ENCODE assay signal across 19 mouse cellular contexts in genomic region chr7:80318670-80319069, GRCm38 (mm10). TPM values are rescaled to one million over a fixed set of nuclear protein-coding genes. Genes with fewer than 3 reads are reported as not detected.
DNase-seq lines count a peak whose midpoint lies in the region; ATAC-seq and TF ChIP-seq lines count a peak whose summit lies in the region.
"Had no signal": no experiment of that assay in that cellular context is flagged by ENCODE, and none has a peak within 500 bp of the region (broad histone marks: within the 10 kb centered on the region; RNA-seq: fewer than 3 reads in every experiment).

No protein-coding gene starts in this region.

- no peaks in the 10 kb centered on the region for H3K9me3 ChIP-seq in limb, embryonic 12.5 days
- H3K9me3 ChIP-seq in limb, embryonic 10.5 days (replicated peaks): no peaks in the 10 kb centered on the region
- no peaks in the 10 kb centered on the region for H3K9me3 ChIP-seq in ES-Bruce4 (replicated peaks; ENCODE audit: control insufficient read depth, insufficient read depth, low read length, poor library complexity, severe bottlenecking)
- H3K9me3 ChIP-seq: forebrain, embryonic 10.5 days had no signal

- ATAC-seq in frontal cortex, adult (ENCODE audit: low TSS enrichment): 0 out of 2 replicates have a peak, but pooled peaks have one; percentile 14
- no peak for ATAC-seq in limb, embryonic 12.5 days (ENCODE audit: insufficient number of reproducible peaks, insufficient read depth, low FRiP score, low TSS enrichment, low read depth)
- ATAC-seq in erythroid progenitor cell, adult 5-6 weeks (replicated peaks; ENCODE audit: low FRiP score, poor library complexity, severe bottlenecking): 0 out of 2 replicates have a peak, but pooled peaks have one; percentile 13
- ATAC-seq in granulocyte monocyte progenitor cell, adult 5-6 weeks (replicated peaks; ENCODE audit: poor library complexity, severe bottlenecking): no peak
- ATAC-seq: hindbrain, postnatal 0 days had no signal

- TF ChIP-seq CTCF in ES-Bruce4 (IDR thresholded peaks at IDR 0.05; ENCODE audit: low read depth, low read length): no peak

- H3K4me2 ChIP-seq in limb, embryonic 12.5 days: no peak overlapping the region

- peaks cover 69% of the 10 kb centered on the region for H3K36me3 ChIP-seq in limb, embryonic 12.5 days
- peaks cover 68% of the 10 kb centered on the region for H3K36me3 ChIP-seq in limb, embryonic 10.5 days
- H3K36me3 ChIP-seq in ES-Bruce4 (ENCODE audit: control insufficient read depth, insufficient read depth, low read length, poor library complexity, severe bottlenecking): peaks cover 28% of the 10 kb centered on the region

- H3K9ac ChIP-seq in limb, embryonic 12.5 days (replicated peaks): no peak overlapping the region
- no peak overlapping the region for H3K9ac ChIP-seq in ES-Bruce4 (ENCODE audit: low read depth, poor library complexity, severe bottlenecking)
- H3K9ac ChIP-seq: liver, embryonic 14.5 days had no signal

- DNase-seq in frontal cortex, postnatal 14 days (ENCODE audit: low spot score in 2 of 2): no peak
- no peak for DNase-seq in limb, embryonic 10.5 days (ENCODE audit: low spot score)
- no peak for DNase-seq in layer of hippocampus, postnatal 10 days (ENCODE audit: low spot score in 2 of 2)
- DNase-seq: adrenal gland, adult 8-10 months; cerebellum, adult 11-12 months; cerebellum, postnatal 25 days; heart, postnatal 36 days; kidney, adult 11 months; layer of hippocampus, adult 9-11 months; thymus, postnatal 4 days had no signal

- WGBS in limb, embryonic 12.5 days: 94% methylated on average over 4 of the region's 4 CpGs
- 89% methylated on average over 4 of the region's 4 CpGs for WGBS in limb, embryonic 10.5 days

- H3K27me3 ChIP-seq in limb, embryonic 12.5 days: no peaks in the 10 kb centered on the region
- H3K27me3 ChIP-seq in limb, embryonic 10.5 days (ENCODE audit: low read depth, poor library complexity, severe bottlenecking): no peaks in the 10 kb centered on the region
- H3K27me3 ChIP-seq in ES-Bruce4 (ENCODE audit: control insufficient read depth, insufficient read depth, low read length, poor library complexity, severe bottlenecking): no peaks in the 10 kb centered on the region

- no peak for TF ChIP-seq EP300 in ES-Bruce4 (IDR thresholded peaks at IDR 0.05; ENCODE audit: insufficient read depth, low read depth, low read length)

- TF ChIP-seq POLR2A in ES-Bruce4 (IDR thresholded peaks at IDR 0.05; ENCODE audit: insufficient read depth, low read length): no peak

- H3K4me1 ChIP-seq in limb, embryonic 12.5 days (replicated peaks): peaks cover 9% of the 10 kb centered on the region
- H3K4me1 ChIP-seq in limb, embryonic 10.5 days: peaks cover 9% of the 10 kb centered on the region
- H3K4me1 ChIP-seq in ES-Bruce4 (ENCODE audit: control insufficient read depth, insufficient read depth, low read length): no peaks in the 10 kb centered on the region

- no peak overlapping the region for H3K4me3 ChIP-seq in limb, embryonic 12.5 days (replicated peaks)
- no peak overlapping the region for H3K4me3 ChIP-seq in limb, embryonic 10.5 days
- no peak overlapping the region for H3K4me3 ChIP-seq in ES-Bruce4 (ENCODE audit: low read depth, low read length)
- H3K4me3 ChIP-seq: forebrain, embryonic 10.5 days had no signal

- 0 out of 2 replicates have a peak overlapping the region, but pooled peaks have one; percentile 20 for H3K27ac ChIP-seq in limb, embryonic 12.5 days
- no peak overlapping the region for H3K27ac ChIP-seq in limb, embryonic 10.5 days
- H3K27ac ChIP-seq in ES-Bruce4 (ENCODE audit: insufficient read depth, low read length): 0 out of 2 replicates have a peak overlapping the region, but pooled peaks have one; percentile 39
- H3K27ac ChIP-seq: forebrain, embryonic 10.5 days; hindbrain, postnatal 0 days; kidney, postnatal 0 days; liver, embryonic 14.5 days had no signal

RNA-seq across cellular contexts. Expression of gene Rccd1, which starts 5.6 kb away (rescaled TPM):
- polyA plus RNA-seq in limb, embryonic 12.5 days (2016; fragmentation: Nextera tagmentation; extraction: Ambion mirVana): 12.6 and 13.9 TPM in 2 replicates
- 11.6 and 12.0 TPM in 2 replicates for polyA plus RNA-seq in limb, embryonic 10.5 days (2016; fragmentation: Nextera tagmentation; extraction: Ambion mirVana)
- 16.3 and 26.5 TPM in 2 replicates for polyA plus RNA-seq in ES-Bruce4 (2011; ENCODE audit: insufficient read depth, insufficient read length, low read depth, missing spikeins)
- 3.8 and 12.6 TPM in 2 replicates for total RNA-seq in erythroid progenitor cell, adult 5-6 weeks (2015; ENCODE audit: low replicate concordance)
- total RNA-seq in erythroid progenitor cell, adult 5-6 weeks (2017; ENCODE audit: low replicate concordance): 1.1 and 6.3 TPM in 2 replicates
- 10 to 100 TPM; 21.2 to 22.3 TPM for total RNA-seq in layer of hippocampus, postnatal 10 days (2021)
- 20.6 and 23.6 TPM in 2 replicates for total RNA-seq in granulocyte monocyte progenitor cell, adult 5-6 weeks (2014; fragmentation: Nextera tagmentation)
- 16.4 and 23.0 TPM in 2 replicates for total RNA-seq in granulocyte monocyte progenitor cell, adult 5-6 weeks (2017)

RNA-seq across cellular contexts. Expression of gene Unc45a, which starts 22.1 kb away (rescaled TPM):
- 56.9 and 61.8 TPM in 2 replicates for polyA plus RNA-seq in limb, embryonic 12.5 days (2016; fragmentation: Nextera tagmentation; extraction: Ambion mirVana)
- polyA plus RNA-seq in limb, embryonic 10.5 days (2016; fragmentation: Nextera tagmentation; extraction: Ambion mirVana): 51.8 and 53.3 TPM in 2 replicates
- 24.0 and 25.3 TPM in 2 replicates for polyA plus RNA-seq in ES-Bruce4 (2011; ENCODE audit: insufficient read depth, insufficient read length, low read depth, missing spikeins)
- total RNA-seq in erythroid progenitor cell, adult 5-6 weeks (2015; ENCODE audit: low replicate concordance): 1.4 and 2.5 TPM in 2 replicates
- total RNA-seq in erythroid progenitor cell, adult 5-6 weeks (2017; ENCODE audit: low replicate concordance): 2.2 and 14.5 TPM in 2 replicates
- total RNA-seq in layer of hippocampus, postnatal 10 days (2021): 10 to 100 TPM; 47.9 to 61.9 TPM
- total RNA-seq in granulocyte monocyte progenitor cell, adult 5-6 weeks (2014; fragmentation: Nextera tagmentation): 8.1 and 13.9 TPM in 2 replicates
- 20.2 and 22.4 TPM in 2 replicates for total RNA-seq in granulocyte monocyte progenitor cell, adult 5-6 weeks (2017)

RNA-seq across cellular contexts. Expression of gene Hddc3, which starts 24.2 kb away (rescaled TPM):
- polyA plus RNA-seq in limb, embryonic 12.5 days (2016; fragmentation: Nextera tagmentation; extraction: Ambion mirVana): 25.8 and 29.6 TPM in 2 replicates
- 21.0 and 25.6 TPM in 2 replicates for polyA plus RNA-seq in limb, embryonic 10.5 days (2016; fragmentation: Nextera tagmentation; extraction: Ambion mirVana)
- polyA plus RNA-seq in ES-Bruce4 (2011; ENCODE audit: insufficient read depth, insufficient read length, low read depth, missing spikeins): 9.7 and 12.8 TPM in 2 replicates
- total RNA-seq in erythroid progenitor cell, adult 5-6 weeks (2015; ENCODE audit: low replicate concordance): 1.3 and 24.9 TPM in 2 replicates
- total RNA-seq in erythroid progenitor cell, adult 5-6 weeks (2017; ENCODE audit: low replicate concordance): 4.4 TPM in 1 of 2 replicates, not detected in the other
- 10 to 100 TPM; 37.2 to 44.9 TPM for total RNA-seq in layer of hippocampus, postnatal 10 days (2021)
- 10.3 and 14.5 TPM in 2 replicates for total RNA-seq in granulocyte monocyte progenitor cell, adult 5-6 weeks (2014; fragmentation: Nextera tagmentation)
- 15.9 and 22.4 TPM in 2 replicates for total RNA-seq in granulocyte monocyte progenitor cell, adult 5-6 weeks (2017)

RNA-seq across cellular contexts. Expression of gene Prc1, which starts 24.4 kb away (rescaled TPM):
- polyA plus RNA-seq in limb, embryonic 12.5 days (2016; fragmentation: Nextera tagmentation; extraction: Ambion mirVana): 133 and 144 TPM in 2 replicates
- polyA plus RNA-seq in limb, embryonic 10.5 days (2016; fragmentation: Nextera tagmentation; extraction: Ambion mirVana): 160 and 172 TPM in 2 replicates
- 246 and 258 TPM in 2 replicates for polyA plus RNA-seq in ES-Bruce4 (2011; ENCODE audit: insufficient read depth, insufficient read length, low read depth, missing spikeins)
- total RNA-seq in erythroid progenitor cell, adult 5-6 weeks (2015; ENCODE audit: low replicate concordance): 893 and 1,097 TPM in 2 replicates
- 1,788 and 2,160 TPM in 2 replicates for total RNA-seq in erythroid progenitor cell, adult 5-6 weeks (2017; ENCODE audit: low replicate concordance)
- total RNA-seq in layer of hippocampus, postnatal 10 days (2021): 10 to 100 TPM; 10.2 to 10.7 TPM
- 40.7 and 42.7 TPM in 2 replicates for total RNA-seq in granulocyte monocyte progenitor cell, adult 5-6 weeks (2014; fragmentation: Nextera tagmentation)
- 141 and 156 TPM in 2 replicates for total RNA-seq in granulocyte monocyte progenitor cell, adult 5-6 weeks (2017)

RNA-seq across cellular contexts. Expression of gene Vps33b, which starts 49.2 kb away (rescaled TPM):
- 12.6 and 13.7 TPM in 2 replicates for polyA plus RNA-seq in limb, embryonic 12.5 days (2016; fragmentation: Nextera tagmentation; extraction: Ambion mirVana)
- 15.2 and 17.9 TPM in 2 replicates for polyA plus RNA-seq in limb, embryonic 10.5 days (2016; fragmentation: Nextera tagmentation; extraction: Ambion mirVana)
- 15.7 and 16.2 TPM in 2 replicates for polyA plus RNA-seq in ES-Bruce4 (2011; ENCODE audit: insufficient read depth, insufficient read length, low read depth, missing spikeins)
- 23.4 and 28.5 TPM in 2 replicates for total RNA-seq in erythroid progenitor cell, adult 5-6 weeks (2015; ENCODE audit: low replicate concordance)
- total RNA-seq in erythroid progenitor cell, adult 5-6 weeks (2017; ENCODE audit: low replicate concordance): 4.9 and 27.5 TPM in 2 replicates
- total RNA-seq in layer of hippocampus, postnatal 10 days (2021): 10 to 100 TPM; 23.0 to 25.6 TPM
- total RNA-seq in granulocyte monocyte progenitor cell, adult 5-6 weeks (2014; fragmentation: Nextera tagmentation): 45.6 and 48.1 TPM in 2 replicates
- 24.2 and 31.8 TPM in 2 replicates for total RNA-seq in granulocyte monocyte progenitor cell, adult 5-6 weeks (2017)

Comparison
In these comparisons a context has a peak if more than half of its experiments do, and no peak if none do; other contexts are left out.
1. ATAC-seq: peak in frontal cortex, adult (single experiment) and erythroid progenitor cell, adult 5-6 weeks (single experiment); none in limb, embryonic 12.5 days (single experiment) and granulocyte monocyte progenitor cell, adult 5-6 weeks (single experiment).